Mouse (Mus musculus): ENCODE data around the gene Nell1. TPM values are rescaled to one million over a fixed set of nuclear protein-coding genes. Genes with fewer than 3 reads are reported as not detected.

Nell1 gene
- polyA plus RNA-seq, 1 experiment from 2014 or later: 2.7 TPM

GRCm38 (mm10) chr7:50193955-50194354 is 219.3 kb downstream of the Nell1 start:
- Histone ChIP-seq H3K9me3 (no peaks in the 10 kb centered on the region), H3K27ac (no peak overlapping the region), H3K9ac (no peak overlapping the region), H3K27me3 (no peaks in the 10 kb centered on the region), H3K36me3 (no peaks in the 10 kb centered on the region), H3K4me2 (replicated peaks) (no peak overlapping the region), H3K4me3 (no peak overlapping the region), H3K4me1 (no peaks in the 10 kb centered on the region)
- WGBS: 87% methylated on average over 7 of the region's 7 CpGs
- no peak for ATAC-seq (ENCODE audit: insufficient number of reproducible peaks, insufficient read depth, low FRiP score, low TSS enrichment)

DNA sequence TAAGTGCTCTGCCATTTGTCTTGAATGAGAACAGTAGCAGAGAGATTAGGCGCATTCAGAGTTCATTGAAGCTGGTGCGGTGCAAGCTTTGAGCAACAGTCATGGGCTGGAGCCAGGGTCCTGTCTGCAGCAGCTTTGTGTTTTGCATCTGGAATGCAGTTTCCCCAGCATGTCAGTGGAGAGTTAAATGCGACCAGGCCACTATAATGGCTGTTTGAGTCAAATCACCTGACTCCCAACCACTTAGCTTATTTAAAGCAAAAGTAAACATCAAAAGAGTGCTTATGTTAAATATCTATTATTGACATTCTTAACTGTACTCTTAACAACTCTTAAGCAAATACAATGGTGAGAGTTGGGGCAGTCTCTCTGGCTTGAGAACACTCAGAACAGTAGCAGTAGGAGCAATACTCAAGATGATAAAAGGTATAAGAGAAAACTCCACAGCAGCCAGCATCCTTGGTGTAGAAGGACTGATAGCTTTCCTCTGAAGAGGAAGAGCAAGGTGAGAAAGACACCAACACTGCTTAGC is 220.5 kb downstream of the Nell1 start:
- Histone ChIP-seq H3K9ac (no peak overlapping the region), H3K36me3 (no peaks in the 10 kb centered on the region), H3K4me3 (no peak overlapping the region), H3K9me3 (no peaks in the 10 kb centered on the region), H3K27ac (no peak overlapping the region), H3K4me1 (no peaks in the 10 kb centered on the region), H3K4me2 (replicated peaks) (no peak overlapping the region), H3K27me3 (no peaks in the 10 kb centered on the region)
- WGBS: 53% methylated on average over 3 of the region's 3 CpGs
- ATAC-seq (ENCODE audit: insufficient number of reproducible peaks, insufficient read depth, low FRiP score, low TSS enrichment): no peak

DNA sequence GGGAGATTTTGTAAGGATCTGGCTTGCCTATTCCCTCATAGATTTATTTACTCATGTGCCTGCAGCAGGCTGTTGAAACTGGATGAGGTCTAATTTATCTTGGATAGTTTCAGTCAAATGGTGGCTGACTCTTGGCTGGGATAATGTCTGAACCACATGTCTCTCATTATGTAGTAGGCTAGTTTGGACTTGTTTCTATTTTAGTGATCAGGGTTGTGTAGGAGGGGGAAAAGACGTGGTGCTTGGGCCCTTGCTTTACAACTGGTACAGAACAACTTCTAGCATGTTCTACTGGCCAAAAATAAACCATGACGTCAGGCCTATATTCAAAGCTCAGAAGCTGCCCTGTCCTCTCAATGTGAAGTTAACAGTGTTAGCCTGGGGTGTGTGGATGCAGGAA is 230.6 kb downstream of the Nell1 start:
- Histone ChIP-seq H3K27ac (no peak overlapping the region), H3K4me1 (no peaks in the 10 kb centered on the region), H3K9ac (no peak overlapping the region), H3K4me2 (replicated peaks) (no peak overlapping the region), H3K4me3 (no peak overlapping the region), H3K27me3 (no peaks in the 10 kb centered on the region), H3K9me3 (no peaks in the 10 kb centered on the region), H3K36me3 (no peaks in the 10 kb centered on the region)
- 34% methylated on average over 2 of the region's 2 CpGs for whole genome bisulfite sequencing
- ATAC-seq (ENCODE audit: insufficient number of reproducible peaks, insufficient read depth, low FRiP score, low TSS enrichment): no peak

GRCm38 (mm10) chr7:50210678-50211251 is 236.1 kb downstream of the Nell1 start:
- Histone ChIP-seq H3K9me3 (0 out of 2 replicates have a peak, but pooled peaks cover 4% of the 10 kb centered on the region), H3K4me2 (replicated peaks) (no peak overlapping the region), H3K27ac (no peak overlapping the region), H3K27me3 (no peaks in the 10 kb centered on the region), H3K36me3 (no peaks in the 10 kb centered on the region), H3K9ac (no peak overlapping the region), H3K4me3 (no peak overlapping the region), H3K4me1 (no peaks in the 10 kb centered on the region)
- no peak for ATAC-seq (ENCODE audit: insufficient number of reproducible peaks, insufficient read depth, low FRiP score, low TSS enrichment)
- 45% methylated on average over 6 of the region's 6 CpGs for WGBS

- no peak for ATAC-seq (ENCODE audit: insufficient number of reproducible peaks, insufficient read depth, low FRiP score, low TSS enrichment)
- Histone ChIP-seq H3K4me3 (no peak overlapping the region), H3K27me3 (no peaks in the 10 kb centered on the region)
These were observed 247.2 kb downstream of the Nell1 start for GRCm38 (mm10) chr7:50221849-50222248.

DNA sequence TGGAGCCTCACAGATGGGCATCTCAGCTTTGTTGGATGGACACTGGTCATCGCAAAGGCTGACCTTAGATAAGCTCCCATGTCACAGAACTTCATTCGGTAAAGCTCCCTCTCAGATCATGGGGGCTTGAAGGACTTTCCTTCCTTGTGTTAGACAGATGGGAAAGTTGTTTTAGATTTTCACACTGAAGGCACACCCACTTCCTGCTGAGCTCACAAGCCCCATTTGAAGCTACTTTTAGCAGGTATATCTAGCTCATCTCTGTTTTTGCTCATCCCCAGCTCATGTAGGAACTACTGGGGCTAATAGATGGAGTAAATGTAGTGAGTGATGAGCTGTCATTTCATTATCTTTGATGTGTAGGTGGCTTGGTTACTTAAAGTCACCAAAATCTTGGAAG is 252.0 kb downstream of the Nell1 start:
- no peaks in the 10 kb centered on the region for H3K4me1 ChIP-seq
- no peaks in the 10 kb centered on the region for H3K27me3 ChIP-seq
- no peaks in the 10 kb centered on the region for H3K9me3 ChIP-seq
- no peak overlapping the region for H3K9ac ChIP-seq
- H3K36me3 ChIP-seq: no peaks in the 10 kb centered on the region
- WGBS: 92% methylated on average over 2 of the region's 2 CpGs
- H3K27ac ChIP-seq: no peak overlapping the region
- no peak for ATAC-seq (ENCODE audit: insufficient number of reproducible peaks, insufficient read depth, low FRiP score, low TSS enrichment)
- no peak overlapping the region for H3K4me3 ChIP-seq
- H3K4me2 ChIP-seq (replicated peaks): no peak overlapping the region

More at GRCm38 (mm10) chr7:50221849-50222248, 247.2 kb downstream of the Nell1 start:
- Histone ChIP-seq H3K4me2 (replicated peaks) (no peak overlapping the region), H3K4me1 (peaks cover 6% of the 10 kb centered on the region; the same call in 1 of the 2 replicates), H3K36me3 (no peaks in the 10 kb centered on the region), H3K9me3 (no peaks in the 10 kb centered on the region), H3K27ac (no peak overlapping the region), H3K9ac (no peak overlapping the region)

GRCm38 (mm10) chr7:50228273-50228672 is 253.6 kb downstream of the Nell1 start:
- Histone ChIP-seq H3K9me3 (no peaks in the 10 kb centered on the region), H3K36me3 (no peaks in the 10 kb centered on the region), H3K4me2 (replicated peaks) (no peak overlapping the region), H3K9ac (no peak overlapping the region), H3K27me3 (no peaks in the 10 kb centered on the region), H3K4me3 (no peak overlapping the region), H3K4me1 (no peaks in the 10 kb centered on the region), H3K27ac (no peak overlapping the region)
- no peak for ATAC-seq (ENCODE audit: insufficient number of reproducible peaks, insufficient read depth, low FRiP score, low TSS enrichment)
- 71% methylated on average over 4 of the region's 4 CpGs for WGBS

- no peak for ATAC-seq (ENCODE audit: insufficient number of reproducible peaks, insufficient read depth, low FRiP score, low TSS enrichment)
- 83% methylated on average over 4 of the region's 4 CpGs for WGBS
These were observed 266.5 kb downstream of the Nell1 start for GRCm38 (mm10) chr7:50241213-50241612.

GRCm38 (mm10) chr7:50241634-50242273 is 267.1 kb downstream of the Nell1 start:
- no peak for ATAC-seq (ENCODE audit: insufficient number of reproducible peaks, insufficient read depth, low FRiP score, low TSS enrichment)
- no peaks in the 10 kb centered on the region for H3K36me3 ChIP-seq
- H3K9me3 ChIP-seq: no peaks in the 10 kb centered on the region
- no peak overlapping the region for H3K9ac ChIP-seq
- no peak overlapping the region for H3K4me2 ChIP-seq (replicated peaks)
- no peaks in the 10 kb centered on the region for H3K27me3 ChIP-seq
- no peak overlapping the region for H3K27ac ChIP-seq
- no peaks in the 10 kb centered on the region for H3K4me1 ChIP-seq
- WGBS: 78% methylated on average over 5 of the region's 5 CpGs
- H3K4me3 ChIP-seq: no peak overlapping the region

More at GRCm38 (mm10) chr7:50241213-50241612, 266.5 kb downstream of the Nell1 start:
- no peak overlapping the region for H3K4me2 ChIP-seq (replicated peaks)
- no peaks in the 10 kb centered on the region for H3K4me1 ChIP-seq
- H3K9me3 ChIP-seq: no peaks in the 10 kb centered on the region
- H3K4me3 ChIP-seq: no peak overlapping the region
- no peaks in the 10 kb centered on the region for H3K36me3 ChIP-seq
- no peaks in the 10 kb centered on the region for H3K27me3 ChIP-seq
- H3K9ac ChIP-seq: no peak overlapping the region
- no peak overlapping the region for H3K27ac ChIP-seq

DNA sequence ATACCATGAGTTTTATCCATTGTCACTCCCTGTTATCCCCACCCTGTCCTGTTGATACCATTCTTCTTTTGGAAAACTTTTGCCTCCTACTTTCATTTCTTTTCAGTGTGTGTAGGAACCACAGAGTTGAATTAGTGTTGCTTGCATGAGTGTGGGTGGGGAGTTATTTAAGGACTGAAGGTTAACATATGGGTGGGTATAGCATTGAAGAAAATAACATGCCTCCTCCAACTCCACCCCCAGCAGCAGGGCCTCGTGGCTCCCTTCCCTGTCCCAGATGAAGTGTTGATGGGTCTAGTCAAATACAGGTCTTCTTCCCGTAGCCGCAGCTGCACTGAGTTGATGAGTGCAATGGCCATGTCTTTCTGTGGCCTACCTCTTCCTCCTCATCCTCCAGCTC is 278.5 kb downstream of the Nell1 start:
- no peak overlapping the region for H3K4me2 ChIP-seq (replicated peaks)
- WGBS: 86% methylated on average over 3 of the region's 3 CpGs
- H3K27ac ChIP-seq: no peak overlapping the region
- no peaks in the 10 kb centered on the region for H3K36me3 ChIP-seq
- ATAC-seq (ENCODE audit: insufficient number of reproducible peaks, insufficient read depth, low FRiP score, low TSS enrichment): no peak
- H3K4me3 ChIP-seq: no peak overlapping the region
- no peaks in the 10 kb centered on the region for H3K27me3 ChIP-seq
- no peak overlapping the region for H3K9ac ChIP-seq
- no peaks in the 10 kb centered on the region for H3K9me3 ChIP-seq
- no peaks in the 10 kb centered on the region for H3K4me1 ChIP-seq

GRCm38 (mm10) chr7:50260016-50260415 is 285.4 kb downstream of the Nell1 start:
- Histone ChIP-seq H3K27ac (no peak overlapping the region), H3K9me3 (no peaks in the 10 kb centered on the region), H3K9ac (no peak overlapping the region), H3K4me1 (no peaks in the 10 kb centered on the region), H3K36me3 (no peaks in the 10 kb centered on the region), H3K4me3 (no peak overlapping the region), H3K27me3 (no peaks in the 10 kb centered on the region), H3K4me2 (replicated peaks) (no peak overlapping the region)
- no peak for ATAC-seq (ENCODE audit: insufficient number of reproducible peaks, insufficient read depth, low FRiP score, low TSS enrichment)
- 61% methylated on average over 3 of the region's 3 CpGs for WGBS

GRCm38 (mm10) chr7:50295508-50295907 is 320.8 kb downstream of the Nell1 start:
- H3K4me2 ChIP-seq (replicated peaks): no peak overlapping the region
- H3K4me3 ChIP-seq: no peak overlapping the region
- no peaks in the 10 kb centered on the region for H3K36me3 ChIP-seq
- no peak overlapping the region for H3K9ac ChIP-seq
- no peaks in the 10 kb centered on the region for H3K27me3 ChIP-seq
- no peaks in the 10 kb centered on the region for H3K4me1 ChIP-seq
- no peak overlapping the region for H3K27ac ChIP-seq
- no peak for ATAC-seq (ENCODE audit: insufficient number of reproducible peaks, insufficient read depth, low FRiP score, low TSS enrichment)
- 79% methylated on average over 3 of the region's 3 CpGs for WGBS
- H3K9me3 ChIP-seq: no peaks in the 10 kb centered on the region

All from embryonic facial prominence, embryonic 12.5 days (tissue).